Mouse (Mus musculus): ENCODE measurements at regions not wholly inside any gene's neighbourhood (a gene's known extent, or its start where the extent isn't known, plus 50 kb on each side); places are given as distances from the start of the nearest gene placed in this dataset.

DNA sequence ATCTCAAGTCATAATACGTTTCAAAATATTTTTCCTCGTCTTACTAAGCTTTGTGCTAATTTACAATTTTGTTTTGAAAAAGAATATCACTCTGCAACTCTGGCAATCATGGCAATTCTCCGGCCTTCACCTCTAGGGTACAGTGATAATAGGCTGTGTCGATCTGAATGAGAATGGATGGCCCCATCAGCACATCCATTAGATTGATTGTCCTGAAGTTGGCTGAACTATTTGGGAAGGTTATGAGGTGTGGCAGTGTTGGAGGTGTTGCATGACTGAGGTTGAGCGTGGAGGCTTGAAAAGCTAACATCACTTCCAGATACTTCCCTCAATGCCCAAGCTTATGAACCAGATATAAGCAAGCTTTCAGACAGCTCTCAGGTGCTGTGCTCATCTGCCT lies 807.0 kb downstream of the Gbe1 start:
- Histone ChIP-seq H3K4me2 (ENCODE audit: low read depth, low read length) (no peak overlapping the region), H3K36me3 (ENCODE audit: control insufficient read depth, insufficient read depth, low read length) (no peaks in the 10 kb centered on the region), H3K27me3 (ENCODE audit: control insufficient read depth, insufficient read depth, low read length) (no peaks in the 10 kb centered on the region), H3K4me3 (ENCODE audit: low read depth, low read length) (no peak overlapping the region), H3K4me1 (ENCODE audit: control insufficient read depth, insufficient read depth, low read length) (no peaks in the 10 kb centered on the region), H3K27ac (ENCODE audit: low read depth, low read length) (no peak overlapping the region), H3K9ac (replicated peaks; ENCODE audit: low read depth, low read length) (no peak overlapping the region), H3K9me3 (ENCODE audit: control insufficient read depth, low read length) (no peaks in the 10 kb centered on the region)
- ATAC-seq (ENCODE audit: low read depth), result no peak
- WGBS, result 81% methylated on average over 5 of the region's 5 CpGs

- H3K27ac ChIP-seq (ENCODE audit: low read depth, low read length), result no peak overlapping the region
- H3K9ac ChIP-seq (replicated peaks; ENCODE audit: low read depth, low read length), result no peak overlapping the region
- no peaks in the 10 kb centered on the region for H3K4me1 ChIP-seq (ENCODE audit: control insufficient read depth, insufficient read depth, low read length)
- 81% methylated on average over 4 of the region's 4 CpGs for WGBS
- ATAC-seq (ENCODE audit: low read depth), result no peak
- H3K36me3 ChIP-seq (ENCODE audit: control insufficient read depth, insufficient read depth, low read length), result no peaks in the 10 kb centered on the region
- H3K9me3 ChIP-seq (ENCODE audit: control insufficient read depth, low read length), result no peaks in the 10 kb centered on the region
- H3K4me3 ChIP-seq (ENCODE audit: low read depth, low read length), result no peak overlapping the region
- no peak overlapping the region for H3K4me2 ChIP-seq (ENCODE audit: low read depth, low read length)
- no peaks in the 10 kb centered on the region for H3K27me3 ChIP-seq (ENCODE audit: control insufficient read depth, insufficient read depth, low read length)
Measured at GRCm38 (mm10) chr16:71123616-71124015, 809.9 kb downstream of the Gbe1 start.

- no peak overlapping the region for H3K9ac ChIP-seq (replicated peaks; ENCODE audit: low read depth, low read length)
- no peak overlapping the region for H3K27ac ChIP-seq (ENCODE audit: low read depth, low read length)
- H3K4me3 ChIP-seq (ENCODE audit: low read depth, low read length), result no peak overlapping the region
- no peaks in the 10 kb centered on the region for H3K36me3 ChIP-seq (ENCODE audit: control insufficient read depth, insufficient read depth, low read length)
- no peaks in the 10 kb centered on the region for H3K4me1 ChIP-seq (ENCODE audit: control insufficient read depth, insufficient read depth, low read length)
- H3K9me3 ChIP-seq (ENCODE audit: control insufficient read depth, low read length), result no peaks in the 10 kb centered on the region
- no peak for ATAC-seq (ENCODE audit: low read depth)
- no peak overlapping the region for H3K4me2 ChIP-seq (ENCODE audit: low read depth, low read length)
- H3K27me3 ChIP-seq (ENCODE audit: control insufficient read depth, insufficient read depth, low read length), result no peaks in the 10 kb centered on the region
Measured at GRCm38 (mm10) chr16:71132826-71133225, 819.1 kb downstream of the Gbe1 start.

- Histone ChIP-seq H3K36me3 (ENCODE audit: control insufficient read depth, insufficient read depth, low read length) (no peaks in the 10 kb centered on the region), H3K4me3 (ENCODE audit: low read depth, low read length) (no peak overlapping the region), H3K27ac (ENCODE audit: low read depth, low read length) (no peak overlapping the region), H3K9ac (replicated peaks; ENCODE audit: low read depth, low read length) (no peak overlapping the region), H3K27me3 (ENCODE audit: control insufficient read depth, insufficient read depth, low read length) (no peaks in the 10 kb centered on the region), H3K4me1 (ENCODE audit: control insufficient read depth, insufficient read depth, low read length) (no peaks in the 10 kb centered on the region), H3K9me3 (ENCODE audit: control insufficient read depth, low read length) (no peaks in the 10 kb centered on the region), H3K4me2 (ENCODE audit: low read depth, low read length) (no peak overlapping the region)
- no peak for ATAC-seq (ENCODE audit: low read depth)
- WGBS, result 86% methylated on average over 3 of the region's 3 CpGs
Measured at GRCm38 (mm10) chr16:71138668-71139067, 824.9 kb downstream of the Gbe1 start.

Data from neural tube, embryonic 14.5 days (tissue).